Mouse (Mus musculus) embryonic facial prominence, embryonic 13.5 days (tissue): ENCODE data around the gene Kmt2c. TPM values are rescaled to one million over a fixed set of nuclear protein-coding genes. Genes with fewer than 3 reads are reported as not detected.

Experiments
- ATAC-seq: fragments of 200-750 bp; cut with Nextera tagmentation; 2 replicates; pipeline ENCODE4 v1.8.0; 2017; ENCODE audit warnings: low read depth; ENCODE audit not compliant: insufficient number of reproducible peaks, insufficient read depth, low FRiP score, low TSS enrichment
- H3K27ac ChIP-seq: fragments of 300-500 bp; sonication (generic); 2 replicates; pipeline ENCODE4 v1.5.1; 2015; ENCODE audit warnings: moderate library complexity, mild to moderate bottlenecking, inconsistent platforms
- H3K27me3 ChIP-seq: fragments of 300-500 bp; sonication (generic); 2 replicates; pipeline ENCODE4 v1.6.1; 2015; ENCODE audit warnings: mild to moderate bottlenecking, inconsistent platforms
- H3K36me3 ChIP-seq: fragments of 300-500 bp; sonication (generic); 2 replicates; pipeline ENCODE4 v1.6.1; 2015; ENCODE audit warnings: mild to moderate bottlenecking, inconsistent platforms
- H3K4me1 ChIP-seq: fragments of 300-500 bp; sonication (generic); 2 replicates; pipeline ENCODE4 v1.6.1; 2015; ENCODE audit warnings: inconsistent platforms
- H3K4me2 ChIP-seq: fragments of 300-500 bp; sonication (generic); 2 replicates; pipeline ENCODE4 v1.6.1; 2015; ENCODE audit warnings: moderate library complexity, mild to moderate bottlenecking, inconsistent platforms
- H3K4me3 ChIP-seq: fragments of 300-500 bp; sonication (generic); 2 replicates; pipeline ENCODE4 v1.5.1; 2015; ENCODE audit warnings: mild to moderate bottlenecking, inconsistent platforms
- H3K9ac ChIP-seq: fragments of 300-500 bp; sonication (generic); 2 replicates; pipeline ENCODE4 v1.6.1; 2015; ENCODE audit warnings: mild to moderate bottlenecking, inconsistent platforms
- H3K9me3 ChIP-seq: fragments of 300-500 bp; sonication (generic); 2 replicates; pipeline ENCODE4 v1.6.1; 2016; ENCODE audit warnings: inconsistent platforms
- WGBS: fragments of 180-500 bp; shearing (Covaris S2); methylation state at CpG from one replicate; pipeline ENCODE4 v1.1.7; 2015; ENCODE audit warnings: mixed read lengths; 5-methylcytosine and 5-hydroxymethylcytosine counted together
- polyA plus RNA-seq: library from polyadenylated mRNA; unstranded; fragments of >200 nt; fragmentation: Nextera tagmentation; extraction: Ambion mirVana; gene quantifications from 2 replicates; pipeline ENCODE4 v1.2.1, GENCODE M21; 2015

Kmt2c gene
- polyA plus RNA-seq, 1 experiment from 2014 or later = 16.7 TPM

DNA sequence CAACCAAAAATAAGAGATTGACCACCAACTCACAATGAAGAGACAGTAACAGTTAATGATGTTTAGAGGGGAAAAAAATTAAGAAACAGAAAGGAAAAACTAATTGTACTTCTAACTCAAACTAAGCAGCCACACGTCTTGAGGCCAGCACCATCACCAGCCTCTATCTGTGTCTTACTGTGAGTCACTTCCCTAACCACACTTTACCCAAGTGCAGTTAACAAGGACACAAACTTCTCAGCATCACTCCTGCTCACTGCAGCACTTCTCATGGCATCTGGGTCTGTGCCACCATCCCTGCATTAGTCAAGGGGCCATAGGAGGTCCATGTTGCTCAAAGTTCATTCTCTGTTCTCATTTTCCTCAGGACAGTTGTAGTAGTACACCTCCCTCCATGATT lies 131.5 kb downstream of the Kmt2c start:
- H3K9ac ChIP-seq = no peak overlapping the region
- H3K4me2 ChIP-seq = no peak overlapping the region
- ATAC-seq = no peak
- peaks cover 7% of the 10 kb centered on the region for H3K36me3 ChIP-seq
- WGBS = 86% methylated on average over 1 of the region's 1 CpGs
- H3K4me3 ChIP-seq = no peak overlapping the region
- H3K27ac ChIP-seq = no peak overlapping the region
- no peaks in the 10 kb centered on the region for H3K27me3 ChIP-seq
- H3K9me3 ChIP-seq = no peaks in the 10 kb centered on the region
- no peaks in the 10 kb centered on the region for H3K4me1 ChIP-seq

DNA sequence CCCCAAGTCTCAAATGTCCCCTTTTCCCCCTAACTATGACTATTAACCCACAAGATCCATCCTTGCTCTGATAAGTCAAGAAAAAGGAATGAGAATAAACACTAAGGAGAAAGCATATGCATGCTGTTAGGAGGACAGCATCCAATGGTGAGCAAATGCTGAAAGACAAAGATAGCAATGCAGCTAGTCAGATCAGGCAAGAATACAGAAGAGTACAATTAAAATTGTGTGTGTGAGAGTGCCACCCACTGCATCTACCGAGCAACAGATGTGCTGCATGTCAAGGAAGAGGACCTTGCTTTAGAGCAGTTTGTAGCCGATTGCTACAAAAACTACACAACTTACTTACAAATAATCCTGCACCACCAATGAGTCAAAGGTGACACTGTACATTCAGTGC lies 145.1 kb downstream of the Kmt2c start:
- Histone ChIP-seq H3K27ac (no peak overlapping the region), H3K9ac (no peak overlapping the region), H3K4me1 (no peaks in the 10 kb centered on the region), H3K4me2 (no peak overlapping the region), H3K4me3 (no peak overlapping the region), H3K36me3 (peaks cover 26% of the 10 kb centered on the region), H3K9me3 (no peaks in the 10 kb centered on the region), H3K27me3 (no peaks in the 10 kb centered on the region)
- 73% methylated on average over 2 of the region's 2 CpGs for WGBS
- ATAC-seq = no peak

DNA sequence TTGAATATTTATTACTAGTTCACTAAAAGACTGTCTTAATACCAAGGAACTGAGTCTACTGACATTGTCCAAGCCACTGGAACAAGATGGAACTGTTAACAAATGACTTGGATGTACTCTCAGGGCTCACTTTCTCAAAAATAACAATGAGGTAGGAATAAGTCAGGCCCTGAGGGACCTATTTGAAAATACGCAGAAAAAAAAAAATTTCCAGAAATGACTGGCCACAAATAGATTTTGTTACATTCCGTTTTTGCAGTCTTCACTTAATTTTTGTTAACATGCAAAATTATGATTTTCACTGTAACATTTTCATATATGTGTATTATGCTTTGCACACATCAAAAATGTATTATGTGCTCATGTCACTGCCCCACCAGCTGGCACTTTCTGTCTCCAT lies 167.3 kb downstream of the Kmt2c start:
- Histone ChIP-seq H3K9me3 (no peaks in the 10 kb centered on the region), H3K27ac (no peak overlapping the region), H3K27me3 (no peaks in the 10 kb centered on the region), H3K4me2 (no peak overlapping the region), H3K36me3 (peaks cover 26% of the 10 kb centered on the region), H3K4me1 (no peaks in the 10 kb centered on the region), H3K4me3 (no peak overlapping the region), H3K9ac (no peak overlapping the region)
- no peak for ATAC-seq
- 91% methylated on average over 2 of the region's 2 CpGs for WGBS

DNA sequence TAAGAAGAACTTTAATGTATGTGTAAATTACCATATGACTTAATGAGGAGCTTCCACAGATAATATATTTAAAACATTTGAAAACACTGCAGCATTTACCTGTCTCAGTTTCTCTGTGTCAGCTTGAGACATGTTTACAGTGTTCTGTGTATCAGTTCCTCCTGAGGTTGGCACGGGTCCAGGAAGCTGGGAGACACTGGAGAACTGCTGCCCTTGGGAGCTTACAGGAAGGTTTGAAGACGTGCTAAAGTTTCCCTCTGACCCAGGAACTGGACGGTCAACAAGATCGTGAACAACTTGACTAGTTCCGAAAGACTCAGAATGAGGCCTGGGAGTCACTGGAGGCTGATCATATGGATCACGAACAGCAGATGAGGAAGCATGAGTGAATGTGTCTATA lies 184.7 kb downstream of the Kmt2c start:
- no peak overlapping the region for H3K9ac ChIP-seq
- H3K27ac ChIP-seq = no peak overlapping the region
- H3K4me2 ChIP-seq = no peak overlapping the region
- no peaks in the 10 kb centered on the region for H3K4me1 ChIP-seq
- no peaks in the 10 kb centered on the region for H3K9me3 ChIP-seq
- no peak for ATAC-seq
- 86% methylated on average over 6 of the region's 6 CpGs for WGBS
- H3K27me3 ChIP-seq = no peaks in the 10 kb centered on the region
- H3K36me3 ChIP-seq = peaks cover 69% of the 10 kb centered on the region
- no peak overlapping the region for H3K4me3 ChIP-seq

DNA sequence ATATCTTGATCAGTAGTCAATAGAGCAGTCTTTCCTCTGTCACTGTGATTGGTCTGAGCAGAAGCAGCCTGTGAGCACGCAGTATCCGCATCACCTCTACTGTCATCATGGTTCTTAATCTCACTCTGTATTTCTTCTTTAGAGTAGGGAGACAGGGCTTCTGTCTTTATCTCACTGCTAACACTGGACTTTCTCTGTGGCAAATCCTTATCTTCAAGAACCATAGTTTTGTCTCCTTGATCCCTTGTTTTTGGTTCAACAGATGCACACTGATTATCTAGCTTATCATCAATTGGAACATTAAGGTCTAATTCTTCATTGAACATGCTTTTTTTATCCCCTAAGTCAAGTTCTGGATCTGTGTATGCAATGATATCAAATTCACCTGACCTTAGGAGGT lies 188.4 kb downstream of the Kmt2c start:
- H3K36me3 ChIP-seq = peaks cover 54% of the 10 kb centered on the region
- no peak overlapping the region for H3K27ac ChIP-seq
- no peaks in the 10 kb centered on the region for H3K27me3 ChIP-seq
- WGBS = 99% methylated on average over 2 of the region's 2 CpGs
- no peak for ATAC-seq
- H3K9ac ChIP-seq = no peak overlapping the region
- no peaks in the 10 kb centered on the region for H3K4me1 ChIP-seq
- no peak overlapping the region for H3K4me2 ChIP-seq
- no peak overlapping the region for H3K4me3 ChIP-seq
- H3K9me3 ChIP-seq = no peaks in the 10 kb centered on the region

DNA sequence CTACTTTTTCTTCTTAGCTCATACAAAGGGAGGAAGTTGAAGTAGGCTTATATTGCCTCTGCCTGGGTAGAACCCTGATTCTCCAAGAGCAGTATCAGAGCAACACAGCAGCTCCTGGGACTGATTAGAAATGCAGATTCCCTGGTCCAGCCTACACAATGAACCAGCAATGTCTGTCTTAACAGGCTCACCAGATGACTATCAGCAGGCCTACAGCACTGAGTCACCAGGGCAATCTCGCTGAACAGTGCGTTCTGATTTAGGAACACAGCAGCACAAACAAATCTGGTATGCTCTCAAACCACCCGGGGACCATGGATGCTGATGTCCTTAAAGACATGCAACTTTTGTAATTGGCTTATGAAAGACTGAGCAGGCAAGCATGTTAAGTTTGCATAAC lies 201.8 kb downstream of the Kmt2c start:
- H3K9ac ChIP-seq = no peak overlapping the region
- ATAC-seq = no peak
- 58% methylated on average over 3 of the region's 3 CpGs for WGBS
- no peak overlapping the region for H3K27ac ChIP-seq
- H3K9me3 ChIP-seq = no peaks in the 10 kb centered on the region
- H3K4me3 ChIP-seq = no peak overlapping the region
- no peaks in the 10 kb centered on the region for H3K27me3 ChIP-seq
- H3K36me3 ChIP-seq = peaks cover 38% of the 10 kb centered on the region
- H3K4me2 ChIP-seq = no peak overlapping the region
- no peaks in the 10 kb centered on the region for H3K4me1 ChIP-seq

DNA sequence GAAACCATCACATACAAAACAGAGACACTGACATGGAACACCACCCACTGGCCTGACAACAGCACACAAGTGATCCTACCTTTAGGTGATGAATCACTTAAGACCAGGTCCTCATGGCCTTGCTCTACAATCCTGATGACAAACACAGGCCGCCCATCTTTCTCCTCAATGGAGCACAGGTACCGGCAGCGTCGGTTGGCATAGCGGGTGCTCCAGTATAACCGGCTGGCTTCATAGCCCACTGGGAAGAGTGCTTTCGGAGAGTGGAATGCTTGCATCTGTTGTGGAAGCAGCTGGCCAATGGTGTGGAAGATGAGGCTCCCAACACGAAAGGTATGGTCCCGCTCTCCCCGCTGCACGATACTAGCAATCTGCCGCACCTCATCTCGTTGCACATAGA lies 214.6 kb downstream of the Kmt2c start:
- Histone ChIP-seq H3K27me3 (no peaks in the 10 kb centered on the region), H3K27ac (no peak overlapping the region), H3K36me3 (peaks cover 85% of the 10 kb centered on the region), H3K4me1 (no peaks in the 10 kb centered on the region), H3K9ac (no peak overlapping the region), H3K9me3 (no peaks in the 10 kb centered on the region), H3K4me2 (no peak overlapping the region), H3K4me3 (no peak overlapping the region)
- WGBS = 97% methylated on average over 13 of the region's 13 CpGs
- no peak for ATAC-seq

DNA sequence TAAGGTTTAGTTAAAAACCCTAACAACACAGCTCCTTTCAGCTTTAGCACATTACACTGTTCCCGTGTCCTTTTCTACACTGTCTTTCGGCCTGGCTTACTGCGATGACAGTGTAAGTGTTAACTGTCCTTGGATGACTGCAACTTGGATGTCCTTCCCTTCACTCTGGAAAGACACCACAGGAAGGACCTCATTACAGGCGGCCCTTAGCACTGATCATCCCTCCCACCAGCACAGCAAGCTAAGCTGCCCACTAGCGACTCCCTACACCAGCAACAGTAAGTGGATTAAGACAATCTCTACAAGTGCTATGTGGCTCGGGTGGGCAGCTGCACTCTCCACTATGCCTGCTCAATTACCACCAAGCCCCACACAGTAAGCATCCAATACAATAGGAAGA lies 222.2 kb downstream of the Kmt2c start:
- no peak for ATAC-seq
- no peak overlapping the region for H3K4me3 ChIP-seq
- no peaks in the 10 kb centered on the region for H3K27me3 ChIP-seq
- peaks cover 70% of the 10 kb centered on the region for H3K36me3 ChIP-seq
- no peaks in the 10 kb centered on the region for H3K9me3 ChIP-seq
- H3K9ac ChIP-seq = no peak overlapping the region
- WGBS = 80% methylated on average over 6 of the region's 6 CpGs
- no peak overlapping the region for H3K4me2 ChIP-seq
- H3K27ac ChIP-seq = no peak overlapping the region
- no peaks in the 10 kb centered on the region for H3K4me1 ChIP-seq

DNA sequence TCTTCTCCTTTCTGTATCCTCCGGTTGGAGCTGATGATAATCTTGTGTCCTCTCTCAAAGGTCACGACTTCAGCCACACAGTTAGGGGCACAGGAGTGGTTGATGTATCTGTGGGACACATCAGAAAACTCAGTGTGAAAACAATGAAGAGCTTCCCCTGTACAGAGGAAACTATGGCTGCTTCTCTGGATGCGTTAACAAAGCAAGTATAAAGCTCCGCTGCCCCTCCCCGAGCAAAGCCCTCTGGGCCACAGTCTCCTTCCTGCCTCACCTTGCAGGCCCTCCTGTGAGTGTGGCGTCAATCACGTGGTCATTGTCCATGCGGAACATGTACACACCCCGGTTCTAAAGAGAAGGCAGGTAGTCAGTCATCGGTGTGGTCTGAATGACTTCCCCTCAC lies 223.0 kb downstream of the Kmt2c start:
- no peak for ATAC-seq
- no peaks in the 10 kb centered on the region for H3K27me3 ChIP-seq
- H3K9me3 ChIP-seq = no peaks in the 10 kb centered on the region
- H3K4me1 ChIP-seq = no peaks in the 10 kb centered on the region
- 94% methylated on average over 10 of the region's 10 CpGs for WGBS
- no peak overlapping the region for H3K27ac ChIP-seq
- peaks cover 70% of the 10 kb centered on the region for H3K36me3 ChIP-seq
- no peak overlapping the region for H3K4me2 ChIP-seq
- no peak overlapping the region for H3K9ac ChIP-seq
- H3K4me3 ChIP-seq = no peak overlapping the region

DNA sequence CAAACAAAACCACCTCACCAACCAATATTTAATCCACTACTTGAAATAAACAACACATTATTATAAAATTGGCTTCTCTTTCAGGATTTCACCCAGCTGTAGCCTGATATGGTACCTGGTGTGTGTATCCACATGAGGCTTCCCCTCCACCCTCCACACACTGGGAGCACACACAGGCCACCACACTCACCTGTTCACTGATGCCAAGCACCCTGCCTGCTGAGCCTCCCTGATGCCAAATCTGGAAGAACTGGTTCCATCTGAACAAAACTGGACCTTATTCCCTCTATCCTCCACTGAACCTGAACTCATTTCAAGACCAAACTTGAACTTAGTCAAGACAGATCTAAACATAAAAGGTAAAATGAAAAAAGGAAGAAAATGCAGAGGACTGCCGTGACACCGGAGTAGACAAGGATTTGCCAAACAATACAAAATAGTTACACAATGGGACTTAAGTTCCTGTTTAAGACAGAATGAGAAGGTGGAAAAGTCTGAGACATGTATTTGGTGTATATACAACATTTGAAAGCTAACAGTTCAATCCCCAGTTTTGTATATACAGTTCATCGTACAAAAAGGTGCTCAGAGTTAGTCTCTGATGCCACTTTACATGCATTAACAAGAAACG lies 230.2 kb downstream of the Kmt2c start:
- Histone ChIP-seq H3K4me2 (no peak overlapping the region), H3K9me3 (no peaks in the 10 kb centered on the region), H3K27ac (no peak overlapping the region), H3K9ac (no peak overlapping the region), H3K27me3 (no peaks in the 10 kb centered on the region), H3K4me3 (no peak overlapping the region), H3K4me1 (no peaks in the 10 kb centered on the region), H3K36me3 (peaks cover 76% of the 10 kb centered on the region)
- WGBS = 94% methylated on average over 4 of the region's 4 CpGs
- ATAC-seq = no peak

DNA sequence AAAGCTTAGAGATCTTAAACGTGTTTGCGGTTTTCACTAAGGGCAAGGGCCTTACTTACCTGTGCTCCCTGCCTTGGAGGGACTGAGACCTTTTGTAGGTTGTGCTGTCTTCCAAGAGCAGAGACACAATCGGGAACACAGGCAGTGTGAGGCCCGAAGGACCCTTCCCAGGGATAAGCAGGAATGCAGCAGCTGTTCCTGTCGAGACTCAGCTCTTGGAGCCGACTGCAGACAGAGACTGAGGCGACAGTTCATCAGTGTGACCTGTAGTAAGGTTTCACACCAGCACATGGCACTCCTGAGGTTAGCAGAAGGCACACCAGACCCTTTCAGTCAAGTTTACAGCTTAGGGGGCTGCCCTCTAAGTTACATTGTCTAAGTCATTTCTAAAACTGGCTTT lies 236.3 kb downstream of the Kmt2c start:
- Histone ChIP-seq H3K4me3 (no peak overlapping the region), H3K36me3 (peaks cover 86% of the 10 kb centered on the region), H3K9ac (no peak overlapping the region), H3K4me1 (no peaks in the 10 kb centered on the region), H3K4me2 (no peak overlapping the region), H3K27me3 (no peaks in the 10 kb centered on the region), H3K9me3 (no peaks in the 10 kb centered on the region), H3K27ac (no peak overlapping the region)
- ATAC-seq = no peak
- 85% methylated on average over 7 of the region's 7 CpGs for WGBS

DNA sequence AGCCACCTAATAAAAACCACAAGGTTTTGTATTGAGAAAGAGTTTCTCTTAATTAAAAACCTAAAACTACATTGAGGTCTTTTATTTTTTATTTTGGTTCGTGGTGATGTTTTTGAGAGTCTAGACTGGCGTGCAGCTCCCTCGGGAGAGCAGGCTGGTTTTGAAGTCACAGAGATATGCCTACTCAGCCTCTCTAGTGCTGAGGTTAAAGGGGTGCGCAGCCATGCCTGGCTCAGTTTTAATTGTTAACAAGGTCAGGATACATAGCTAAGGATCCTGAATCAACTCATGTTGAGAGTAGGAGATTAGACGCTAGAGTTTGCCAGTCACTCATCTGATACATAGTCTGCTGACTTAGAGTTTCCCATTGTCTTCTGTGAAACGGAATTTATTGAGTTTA lies 237.1 kb downstream of the Kmt2c start:
- Histone ChIP-seq H3K9me3 (no peaks in the 10 kb centered on the region), H3K9ac (no peak overlapping the region), H3K4me1 (no peaks in the 10 kb centered on the region), H3K4me2 (no peak overlapping the region), H3K36me3 (peaks cover 87% of the 10 kb centered on the region), H3K27ac (no peak overlapping the region), H3K27me3 (no peaks in the 10 kb centered on the region), H3K4me3 (no peak overlapping the region)
- 65% methylated on average over 6 of the region's 6 CpGs for whole genome bisulfite sequencing
- ATAC-seq = no peak

DNA sequence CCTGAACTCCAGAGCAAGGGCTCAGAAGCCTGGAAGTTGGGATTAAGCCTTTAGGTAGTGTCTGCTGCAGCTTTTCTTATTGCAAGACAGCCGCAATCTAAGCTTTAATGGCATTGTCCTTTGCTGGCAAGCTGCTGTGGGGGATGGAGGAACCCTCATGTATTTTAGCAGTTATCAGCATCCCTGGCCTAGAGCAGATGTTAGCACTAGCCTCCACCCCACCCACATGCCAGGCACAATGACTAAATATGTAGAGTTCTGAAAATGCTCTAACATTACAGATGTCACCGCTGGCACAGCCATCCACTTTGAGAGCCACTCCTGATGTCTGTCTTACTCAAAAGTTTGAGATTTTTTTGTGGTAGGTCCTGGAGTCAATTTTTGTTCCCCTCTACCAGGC lies 241.9 kb downstream of the Kmt2c start:
- no peak overlapping the region for H3K9ac ChIP-seq
- no peaks in the 10 kb centered on the region for H3K27me3 ChIP-seq
- ATAC-seq = no peak
- H3K36me3 ChIP-seq = peaks cover 85% of the 10 kb centered on the region
- no peaks in the 10 kb centered on the region for H3K9me3 ChIP-seq
- H3K27ac ChIP-seq = no peak overlapping the region
- no peak overlapping the region for H3K4me3 ChIP-seq
- no peaks in the 10 kb centered on the region for H3K4me1 ChIP-seq
- WGBS = 91% methylated on average over 2 of the region's 2 CpGs
- no peak overlapping the region for H3K4me2 ChIP-seq
